Mouse (Mus musculus): ENCODE data around the gene Bgn. TPM values are rescaled to one million over a fixed set of nuclear protein-coding genes. Genes with fewer than 3 reads are reported as not detected.

Bgn gene
- polyA plus RNA-seq (2014; fragmentation: Illumina TruSeq; extraction: RNeasy Lipid Tissue Mini Kit (QIAGEN cat#74804); ENCODE audit: low read depth, low replicate concordance): 88.1 TPM

DNA sequence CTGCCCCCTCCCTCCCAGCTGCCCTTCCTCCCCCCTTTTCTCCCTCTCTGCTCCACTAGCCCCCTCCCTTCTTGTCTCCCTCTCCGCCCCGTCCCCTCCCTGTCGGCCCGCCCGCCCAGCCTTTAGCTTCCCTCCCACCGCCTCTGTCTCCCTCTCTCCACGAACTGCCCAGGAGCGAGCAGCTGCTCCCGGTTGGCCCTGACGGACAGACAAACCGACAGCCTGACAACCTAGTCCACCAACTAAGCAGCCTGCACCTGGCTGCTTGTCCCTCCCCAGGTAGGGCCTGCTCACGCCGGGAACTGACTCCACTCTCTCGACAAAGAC, at the start of gene Bgn:
Gene Bgn, plus strand, starts transcription at position 119 of the 327 bp plus-strand sequence.

DNA sequence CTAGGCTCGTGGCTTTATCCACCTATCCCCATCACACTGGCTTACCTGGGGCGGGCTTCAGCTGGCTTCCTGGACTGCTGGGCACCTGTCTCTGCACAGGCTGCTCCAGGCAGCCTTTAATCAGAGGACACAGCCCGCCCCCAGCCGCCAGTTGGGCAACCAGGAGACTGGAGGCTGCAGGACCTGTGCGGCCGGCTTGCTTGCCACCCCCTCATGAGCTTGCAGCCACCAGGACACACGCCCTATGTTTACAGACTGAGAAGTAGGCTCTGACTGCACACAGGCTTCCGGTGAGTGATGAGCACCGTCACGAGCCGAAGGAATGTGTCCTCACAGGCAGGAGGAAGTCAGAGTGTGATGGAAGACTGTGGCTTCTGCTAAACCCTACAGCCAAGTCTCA, 48.1 kb upstream of the Bgn start, which contains the start of gene Trex2:
Gene Trex2, minus strand, starts transcription at position 93 of the 400 bp plus-strand sequence.

DNA sequence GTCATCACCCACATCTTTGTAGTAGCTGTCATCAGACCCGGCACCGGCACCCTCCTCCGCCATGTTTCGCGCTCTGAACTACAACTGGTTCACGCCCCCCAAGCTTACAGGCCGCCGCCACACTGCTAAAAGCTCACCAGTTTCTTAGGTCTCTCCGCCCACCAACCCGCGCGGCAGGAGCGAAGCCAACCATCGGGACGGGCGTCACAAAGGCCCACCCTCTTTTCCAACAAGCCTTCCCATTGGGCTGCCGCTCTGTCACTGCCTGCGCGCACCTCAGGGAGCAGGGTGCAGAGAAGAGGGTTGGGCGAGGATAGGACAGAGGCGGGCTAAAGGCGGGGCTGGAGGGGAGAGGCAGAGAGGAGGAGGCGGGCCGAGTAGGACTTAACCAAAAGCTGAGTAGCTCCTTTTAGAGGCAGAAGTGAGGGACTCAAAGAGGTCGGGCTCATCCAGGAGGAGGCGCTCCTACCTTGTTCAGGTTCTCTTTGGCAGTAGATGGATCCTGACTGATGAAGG, 24.5 kb upstream of the Bgn start, which contains the start of gene Haus7:
Gene Haus7, minus strand, starts transcription at position 168 of the 516 bp plus-strand sequence.

Other genes starting within 250 kb of the Bgn start
- 5.4 TPM for gene Xlr4c, start 240.5 kb upstream of the Bgn start, polyA plus RNA-seq (2014; fragmentation: Illumina TruSeq; extraction: RNeasy Lipid Tissue Mini Kit (QIAGEN cat#74804); ENCODE audit: low read depth, low replicate concordance)
- not detected for gene Xlr3c, start 218.2 kb upstream of the Bgn start, polyA plus RNA-seq (2014; fragmentation: Illumina TruSeq; extraction: RNeasy Lipid Tissue Mini Kit (QIAGEN cat#74804); ENCODE audit: low read depth, low replicate concordance)
- gene Xlr5a, start 190.6 kb upstream of the Bgn start, polyA plus RNA-seq (2014; fragmentation: Illumina TruSeq; extraction: RNeasy Lipid Tissue Mini Kit (QIAGEN cat#74804); ENCODE audit: low read depth, low replicate concordance): not detected
- not detected for gene Xlr5c, start 190.6 kb upstream of the Bgn start, polyA plus RNA-seq (2014; fragmentation: Illumina TruSeq; extraction: RNeasy Lipid Tissue Mini Kit (QIAGEN cat#74804); ENCODE audit: low read depth, low replicate concordance)
- gene Gm45015, start 146.8 kb upstream of the Bgn start, polyA plus RNA-seq (2014; fragmentation: Illumina TruSeq; extraction: RNeasy Lipid Tissue Mini Kit (QIAGEN cat#74804); ENCODE audit: low read depth, low replicate concordance): not detected
- gene Zfp275, start 141.0 kb upstream of the Bgn start, polyA plus RNA-seq (2014; fragmentation: Illumina TruSeq; extraction: RNeasy Lipid Tissue Mini Kit (QIAGEN cat#74804); ENCODE audit: low read depth, low replicate concordance): 18.5 TPM
- not detected for gene Gm18336, start 84.9 kb upstream of the Bgn start, polyA plus RNA-seq (2014; fragmentation: Illumina TruSeq; extraction: RNeasy Lipid Tissue Mini Kit (QIAGEN cat#74804); ENCODE audit: low read depth, low replicate concordance)
- gene Zfp92, start 72.5 kb upstream of the Bgn start, polyA plus RNA-seq (2014; fragmentation: Illumina TruSeq; extraction: RNeasy Lipid Tissue Mini Kit (QIAGEN cat#74804); ENCODE audit: low read depth, low replicate concordance): 0.25 TPM
- not detected for gene Trex2, start 48.3 kb upstream of the Bgn start, polyA plus RNA-seq (2014; fragmentation: Illumina TruSeq; extraction: RNeasy Lipid Tissue Mini Kit (QIAGEN cat#74804); ENCODE audit: low read depth, low replicate concordance)
- 4.0 TPM for gene Haus7, start 24.6 kb upstream of the Bgn start, polyA plus RNA-seq (2014; fragmentation: Illumina TruSeq; extraction: RNeasy Lipid Tissue Mini Kit (QIAGEN cat#74804); ENCODE audit: low read depth, low replicate concordance)
- gene Atp2b3, start 19.5 kb downstream of the Bgn start, polyA plus RNA-seq (2014; fragmentation: Illumina TruSeq; extraction: RNeasy Lipid Tissue Mini Kit (QIAGEN cat#74804); ENCODE audit: low read depth, low replicate concordance): not detected
- gene Dusp9, start 155.8 kb downstream of the Bgn start, polyA plus RNA-seq (2014; fragmentation: Illumina TruSeq; extraction: RNeasy Lipid Tissue Mini Kit (QIAGEN cat#74804); ENCODE audit: low read depth, low replicate concordance): not detected
- not detected for gene Pnck, start 176.5 kb downstream of the Bgn start, polyA plus RNA-seq (2014; fragmentation: Illumina TruSeq; extraction: RNeasy Lipid Tissue Mini Kit (QIAGEN cat#74804); ENCODE audit: low read depth, low replicate concordance)
- 302 TPM for gene Slc6a8, start 189.5 kb downstream of the Bgn start, polyA plus RNA-seq (2014; fragmentation: Illumina TruSeq; extraction: RNeasy Lipid Tissue Mini Kit (QIAGEN cat#74804); ENCODE audit: low read depth, low replicate concordance)
- 171 TPM for gene Bcap31, start 232.6 kb downstream of the Bgn start, polyA plus RNA-seq (2014; fragmentation: Illumina TruSeq; extraction: RNeasy Lipid Tissue Mini Kit (QIAGEN cat#74804); ENCODE audit: low read depth, low replicate concordance)
- gene Abcd1, start 233.0 kb downstream of the Bgn start, polyA plus RNA-seq (2014; fragmentation: Illumina TruSeq; extraction: RNeasy Lipid Tissue Mini Kit (QIAGEN cat#74804); ENCODE audit: low read depth, low replicate concordance): 3.0 TPM